Mouse (Mus musculus) forebrain, embryonic 13.5 days (tissue): ENCODE measurements at regions not wholly inside any gene's neighbourhood (a gene's known extent, or its start where the extent isn't known, plus 50 kb on each side); places are given as distances from the start of the nearest gene placed in this dataset.
"Not testable (repeated sequence)": the region's sequence is repeated elsewhere in the genome, so short reads cannot be mapped to it uniquely, and the experiment has no call there.

Experiments used
- ATAC-seq: fragments of 200-750 bp; cut with Nextera tagmentation; 2 replicates; pipeline ENCODE4 v1.8.0; 2017
- H3K27ac ChIP-seq: fragments of 300-500 bp; sonication (generic); 2 replicates; pipeline ENCODE4 v1.5.1; 2015; ENCODE audit warnings: inconsistent platforms, mild to moderate bottlenecking, moderate library complexity
- H3K27me3 ChIP-seq: fragments of 300-500 bp; sonication (generic); 2 replicates; pipeline ENCODE4 v1.6.1; 2015; ENCODE audit warnings: mild to moderate bottlenecking, inconsistent platforms
- H3K36me3 ChIP-seq: fragments of 300-500 bp; sonication (generic); 2 replicates; pipeline ENCODE4 v1.6.1; 2015; ENCODE audit warnings: mild to moderate bottlenecking, inconsistent platforms; ENCODE audit not compliant: poor library complexity, severe bottlenecking
- H3K4me1 ChIP-seq: fragments of 300-500 bp; sonication (generic); 2 replicates; pipeline ENCODE4 v1.6.1; 2015; ENCODE audit warnings: inconsistent platforms
- H3K4me2 ChIP-seq: fragments of 300-500 bp; sonication (generic); 2 replicates; pipeline ENCODE4 v1.6.1; 2015; ENCODE audit warnings: inconsistent platforms, mild to moderate bottlenecking, moderate library complexity
- H3K4me3 ChIP-seq: fragments of 300-500 bp; sonication (generic); 2 replicates; pipeline ENCODE4 v1.5.1; 2015; ENCODE audit warnings: mild to moderate bottlenecking, inconsistent platforms
- H3K9ac ChIP-seq: fragments of 300-500 bp; sonication (generic); 2 replicates; pipeline ENCODE4 v1.6.1; 2015; ENCODE audit warnings: mild to moderate bottlenecking, inconsistent platforms
- H3K9me3 ChIP-seq: fragments of 300-500 bp; sonication (generic); replicated peaks from 2 replicates; pipeline ENCODE4 v1.6.1; 2016; ENCODE audit warnings: inconsistent platforms
- WGBS: fragments of 180-500 bp; shearing (Covaris S2); methylation state at CpG from one replicate; pipeline ENCODE4 v1.1.7; 2015; 5-methylcytosine and 5-hydroxymethylcytosine counted together

- H3K9ac ChIP-seq, result no peak overlapping the region
- H3K4me3 ChIP-seq, result no peak overlapping the region
- H3K4me2 ChIP-seq, result no peak overlapping the region
- 81% methylated on average over 5 of the region's 5 CpGs for WGBS
- peaks cover 8% of the 10 kb centered on the region for H3K4me1 ChIP-seq
- no peaks in the 10 kb centered on the region for H3K27me3 ChIP-seq
- no peak overlapping the region for H3K27ac ChIP-seq
- no peak for ATAC-seq
- no peaks in the 10 kb centered on the region; the same call in 1 of the 2 replicates for H3K9me3 ChIP-seq
- no peaks in the 10 kb centered on the region for H3K36me3 ChIP-seq
Measured at GRCm38 (mm10) chr16:9085977-9086376, 256.1 kb downstream of the 1810013L24Rik start.

GRCm38 (mm10) chr16:9091790-9092189 lies 261.9 kb downstream of the 1810013L24Rik start:
- Histone ChIP-seq H3K27ac (no peak overlapping the region), H3K4me2 (no peak overlapping the region), H3K27me3 (no peaks in the 10 kb centered on the region), H3K9me3 (no peaks in the 10 kb centered on the region; the same call in 1 of the 2 replicates), H3K9ac (no peak overlapping the region), H3K4me1 (peaks cover 5% of the 10 kb centered on the region; the same call in 1 of the 2 replicates), H3K4me3 (no peak overlapping the region), H3K36me3 (no peaks in the 10 kb centered on the region)
- no peak for ATAC-seq
- 67% methylated on average over 6 of the region's 6 CpGs for WGBS

- ATAC-seq, result no peak
- Histone ChIP-seq H3K4me3 (no peak overlapping the region), H3K4me1 (peaks cover 5% of the 10 kb centered on the region; the same call in 1 of the 2 replicates), H3K27ac (no peak overlapping the region), H3K4me2 (no peak overlapping the region), H3K9ac (no peak overlapping the region), H3K36me3 (no peaks in the 10 kb centered on the region), H3K27me3 (no peaks in the 10 kb centered on the region), H3K9me3 (no peaks in the 10 kb centered on the region; the same call in 1 of the 2 replicates)
- WGBS, result 8% methylated on average over 11 of the region's 11 CpGs
Measured at GRCm38 (mm10) chr16:9092191-9092848, 262.4 kb downstream of the 1810013L24Rik start.

DNA sequence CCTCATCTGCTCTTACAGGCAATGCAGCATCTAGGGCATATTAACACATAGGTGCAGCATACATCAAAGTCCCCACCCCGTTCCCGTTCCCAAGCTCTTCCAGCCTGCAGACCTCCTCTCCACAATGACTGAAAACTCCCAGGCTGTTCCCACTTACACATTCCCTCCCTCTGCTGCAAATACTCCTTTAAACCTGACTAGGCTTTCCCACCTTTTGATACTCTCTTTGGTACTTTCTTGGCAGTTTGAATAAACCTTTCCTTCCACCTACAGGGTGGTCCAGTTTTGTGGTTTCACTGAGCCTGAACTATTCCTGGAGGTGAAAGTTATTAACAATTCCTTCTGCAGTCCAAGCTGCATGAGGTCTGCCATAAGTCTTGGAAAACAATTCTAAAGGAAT lies 263.7 kb downstream of the 1810013L24Rik start:
- 34% methylated on average over 2 of the region's 2 CpGs for WGBS
- Histone ChIP-seq H3K9me3 (no peaks in the 10 kb centered on the region; the same call in 1 of the 2 replicates), H3K9ac (no peak overlapping the region), H3K4me1 (peaks cover 5% of the 10 kb centered on the region; the same call in 1 of the 2 replicates), H3K4me2 (no peak overlapping the region), H3K36me3 (no peaks in the 10 kb centered on the region), H3K27ac (no peak overlapping the region), H3K27me3 (no peaks in the 10 kb centered on the region), H3K4me3 (no peak overlapping the region)
- ATAC-seq, result no peak

GRCm38 (mm10) chr16:9094201-9094600 lies 264.3 kb downstream of the 1810013L24Rik start:
- Histone ChIP-seq H3K9me3 (no peaks in the 10 kb centered on the region; the same call in 1 of the 2 replicates), H3K4me3 (no peak overlapping the region), H3K4me1 (peaks cover 5% of the 10 kb centered on the region; the same call in 1 of the 2 replicates), H3K4me2 (no peak overlapping the region), H3K27ac (no peak overlapping the region), H3K9ac (no peak overlapping the region), H3K27me3 (no peaks in the 10 kb centered on the region), H3K36me3 (no peaks in the 10 kb centered on the region)
- ATAC-seq, result no peak
- WGBS, result 76% methylated on average over 5 of the region's 5 CpGs

GRCm38 (mm10) chr16:9106211-9106610 lies 276.3 kb downstream of the 1810013L24Rik start:
- no peak overlapping the region for H3K4me3 ChIP-seq
- 0 out of 2 replicates have a peak, but pooled peaks cover 3% of the 10 kb centered on the region for H3K9me3 ChIP-seq
- H3K27me3 ChIP-seq, result no peaks in the 10 kb centered on the region
- H3K4me1 ChIP-seq, result no peaks in the 10 kb centered on the region
- H3K4me2 ChIP-seq, result no peak overlapping the region
- 98% methylated on average over 11 of the region's 11 CpGs for WGBS
- H3K27ac ChIP-seq, result no peak overlapping the region
- ATAC-seq, result no peak
- H3K36me3 ChIP-seq, result no peaks in the 10 kb centered on the region
- H3K9ac ChIP-seq, result no peak overlapping the region

- not testable (repeated sequence) for H3K27me3 ChIP-seq, H3K4me2 ChIP-seq, H3K9ac ChIP-seq, H3K9me3 ChIP-seq, H3K27ac ChIP-seq, H3K4me3 ChIP-seq, H3K36me3 ChIP-seq, ATAC-seq, H3K4me1 ChIP-seq
- 93% methylated on average over 8 of the region's 8 CpGs for WGBS
Measured at GRCm38 (mm10) chr16:9106676-9107075, 276.8 kb downstream of the 1810013L24Rik start.

GRCm38 (mm10) chr16:9113801-9114200 lies 283.9 kb downstream of the 1810013L24Rik start:
- peaks cover 6% of the 10 kb centered on the region for H3K9me3 ChIP-seq
- no peak overlapping the region for H3K4me2 ChIP-seq
- WGBS, result 93% methylated on average over 3 of the region's 3 CpGs
- H3K4me3 ChIP-seq, result no peak overlapping the region
- H3K36me3 ChIP-seq, result no peaks in the 10 kb centered on the region
- no peaks in the 10 kb centered on the region for H3K4me1 ChIP-seq
- H3K9ac ChIP-seq, result no peak overlapping the region
- no peaks in the 10 kb centered on the region for H3K27me3 ChIP-seq
- no peak for ATAC-seq
- no peak overlapping the region for H3K27ac ChIP-seq

- no peak overlapping the region for H3K4me3 ChIP-seq
- no peak for ATAC-seq
- WGBS, result 54% methylated on average over 5 of the region's 5 CpGs
- H3K36me3 ChIP-seq, result no peaks in the 10 kb centered on the region
- H3K4me1 ChIP-seq, result no peaks in the 10 kb centered on the region
- no peak overlapping the region for H3K27ac ChIP-seq
- H3K9me3 ChIP-seq, result peaks cover 6% of the 10 kb centered on the region
- no peaks in the 10 kb centered on the region for H3K27me3 ChIP-seq
- H3K4me2 ChIP-seq, result no peak overlapping the region
- H3K9ac ChIP-seq, result no peak overlapping the region
Measured at GRCm38 (mm10) chr16:9115548-9115947, 285.6 kb downstream of the 1810013L24Rik start.

- Histone ChIP-seq H3K4me1 (no peaks in the 10 kb centered on the region), H3K36me3 (no peaks in the 10 kb centered on the region), H3K4me3 (no peak overlapping the region), H3K27me3 (no peaks in the 10 kb centered on the region), H3K27ac (no peak overlapping the region), H3K4me2 (no peak overlapping the region), H3K9ac (no peak overlapping the region), H3K9me3 (no peaks in the 10 kb centered on the region)
- no peak for ATAC-seq
- WGBS, result 85% methylated on average over 2 of the region's 2 CpGs
Measured at GRCm38 (mm10) chr16:9121581-9121980, 291.7 kb downstream of the 1810013L24Rik start.

GRCm38 (mm10) chr16:9132113-9132512 lies 302.2 kb downstream of the 1810013L24Rik start:
- H3K36me3 ChIP-seq, result no peaks in the 10 kb centered on the region
- no peak for ATAC-seq
- H3K27ac ChIP-seq, result no peak overlapping the region
- no peak overlapping the region for H3K4me2 ChIP-seq
- no peak overlapping the region for H3K4me3 ChIP-seq
- no peaks in the 10 kb centered on the region for H3K27me3 ChIP-seq
- no peaks in the 10 kb centered on the region for H3K4me1 ChIP-seq
- H3K9ac ChIP-seq, result no peak overlapping the region
- 89% methylated on average over 3 of the region's 3 CpGs for WGBS
- no peaks in the 10 kb centered on the region for H3K9me3 ChIP-seq

- Histone ChIP-seq H3K27me3 (no peaks in the 10 kb centered on the region), H3K9me3 (no peaks in the 10 kb centered on the region), H3K27ac (no peak overlapping the region), H3K4me3 (no peak overlapping the region), H3K9ac (no peak overlapping the region), H3K4me2 (no peak overlapping the region), H3K4me1 (no peaks in the 10 kb centered on the region), H3K36me3 (no peaks in the 10 kb centered on the region)
- ATAC-seq, result no peak
Measured at GRCm38 (mm10) chr16:9132778-9133177, 302.9 kb downstream of the 1810013L24Rik start.

GRCm38 (mm10) chr16:9135377-9135776 lies 305.5 kb downstream of the 1810013L24Rik start:
- WGBS, result 86% methylated on average over 8 of the region's 8 CpGs
- Histone ChIP-seq H3K27ac (no peak overlapping the region), H3K9ac (no peak overlapping the region), H3K27me3 (no peaks in the 10 kb centered on the region), H3K9me3 (no peaks in the 10 kb centered on the region), H3K4me1 (no peaks in the 10 kb centered on the region), H3K36me3 (no peaks in the 10 kb centered on the region), H3K4me2 (no peak overlapping the region), H3K4me3 (no peak overlapping the region)
- no peak for ATAC-seq
